Mouse (Mus musculus) liver, embryonic 16.5 days (tissue): ENCODE results near the gene Mtmr3. TPM values are rescaled to one million over a fixed set of nuclear protein-coding genes. Genes with fewer than 3 reads are reported as not detected.

Experiments used
- ATAC-seq: fragments of 200-750 bp; cut with Nextera tagmentation; 2 replicates; pipeline ENCODE4 v1.8.0; 2017; ENCODE audit warnings: low read depth, mild to moderate bottlenecking, moderate number of reproducible peaks, moderate library complexity
- H3K27ac ChIP-seq: fragments of 300-500 bp; sonication (generic); 2 replicates; pipeline ENCODE4 v1.5.1; 2014; ENCODE audit warnings: mild to moderate bottlenecking, low read length
- H3K27me3 ChIP-seq: fragments of 300-500 bp; sonication (generic); 2 replicates; pipeline ENCODE4 v1.6.1; 2014; ENCODE audit warnings: low read depth, low read length, mixed read lengths; ENCODE audit not compliant: control insufficient read depth, insufficient read depth
- H3K36me3 ChIP-seq: fragments of 300-500 bp; sonication (generic); 2 replicates; pipeline ENCODE4 v1.6.1; 2014; ENCODE audit warnings: mild to moderate bottlenecking; ENCODE audit not compliant: control insufficient read depth, insufficient read depth
- H3K4me1 ChIP-seq: fragments of 300-500 bp; sonication (generic); 2 replicates; pipeline ENCODE4 v1.6.1; 2014; ENCODE audit warnings: low read depth, low read length, mixed read lengths; ENCODE audit not compliant: control insufficient read depth
- H3K4me2 ChIP-seq: fragments of 300-500 bp; sonication (generic); 2 replicates; pipeline ENCODE4 v1.6.1; 2014; ENCODE audit warnings: low read depth, low read length, mixed read lengths
- H3K4me3 ChIP-seq: fragments of 300-500 bp; sonication (generic); 2 replicates; pipeline ENCODE4 v1.5.1; 2014; ENCODE audit warnings: low read depth, mild to moderate bottlenecking, low read length
- H3K9ac ChIP-seq: fragments of 300-500 bp; sonication (generic); 2 replicates; pipeline ENCODE4 v1.6.1; 2014; ENCODE audit warnings: low read depth, low read length
- H3K9me3 ChIP-seq: fragments of 300-500 bp; sonication (generic); replicated peaks from 2 replicates; pipeline ENCODE4 v1.6.1; 2016; ENCODE audit warnings: low read length; ENCODE audit not compliant: control insufficient read depth
- WGBS: fragments of 180-500 bp; shearing (Covaris S2); extraction: QIAGEN DNeasy Blood & Tissue Kit; methylation state at CpG from one replicate; pipeline ENCODE4 v1.1.7; 2014; ENCODE audit not compliant: insufficient replicate concordance; 5-methylcytosine and 5-hydroxymethylcytosine counted together
- polyA plus RNA-seq: library from polyadenylated mRNA; unstranded; fragments of >200 nt; fragmentation: Nextera tagmentation; extraction: Ambion mirVana; gene quantifications from 2 replicates; pipeline ENCODE4 v1.2.1, GENCODE M21; 2015

Mtmr3 gene
- polyA plus RNA-seq, 1 experiment from 2014 or later, result 36.5 TPM

DNA sequence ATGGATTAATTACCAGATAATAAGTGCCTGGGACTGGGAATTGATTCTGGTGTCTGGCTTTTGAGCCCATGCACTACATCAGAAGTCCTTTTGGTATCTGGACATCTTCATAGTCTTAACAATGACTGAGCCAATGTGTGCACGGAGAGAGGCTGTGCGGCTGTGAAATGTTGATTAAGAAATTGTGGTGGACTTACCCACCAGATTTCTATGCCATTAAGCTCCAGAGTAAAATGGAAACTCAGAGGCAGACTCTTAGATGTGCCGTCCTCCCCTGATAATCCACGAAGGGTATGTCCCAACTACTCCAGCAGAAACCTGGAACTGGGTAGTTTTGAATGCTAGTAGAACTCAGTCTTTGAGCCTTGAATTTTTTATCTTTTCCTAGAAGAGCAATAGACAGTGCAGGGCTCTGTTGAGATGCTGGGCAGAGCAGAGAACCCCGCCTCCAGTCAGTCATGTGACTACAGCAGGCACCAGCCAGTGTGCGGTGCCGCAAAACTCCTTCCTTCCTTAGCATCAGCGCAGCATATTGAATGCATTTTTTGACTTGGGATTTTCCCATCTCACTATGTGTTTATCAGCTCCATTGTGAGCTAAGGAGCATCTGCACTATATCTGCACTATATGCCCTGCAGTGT lies 139.6 kb downstream of the Mtmr3 start:
- no peak overlapping the region for H3K4me3 ChIP-seq
- no peaks in the 10 kb centered on the region for H3K4me1 ChIP-seq
- H3K9ac ChIP-seq, result no peak overlapping the region
- no peaks in the 10 kb centered on the region for H3K9me3 ChIP-seq
- no peaks in the 10 kb centered on the region for H3K27me3 ChIP-seq
- WGBS, result 59% methylated on average over 8 of the region's 8 CpGs
- no peak overlapping the region for H3K27ac ChIP-seq
- H3K36me3 ChIP-seq, result no peaks in the 10 kb centered on the region
- no peak overlapping the region for H3K4me2 ChIP-seq
- ATAC-seq, result no peak

DNA sequence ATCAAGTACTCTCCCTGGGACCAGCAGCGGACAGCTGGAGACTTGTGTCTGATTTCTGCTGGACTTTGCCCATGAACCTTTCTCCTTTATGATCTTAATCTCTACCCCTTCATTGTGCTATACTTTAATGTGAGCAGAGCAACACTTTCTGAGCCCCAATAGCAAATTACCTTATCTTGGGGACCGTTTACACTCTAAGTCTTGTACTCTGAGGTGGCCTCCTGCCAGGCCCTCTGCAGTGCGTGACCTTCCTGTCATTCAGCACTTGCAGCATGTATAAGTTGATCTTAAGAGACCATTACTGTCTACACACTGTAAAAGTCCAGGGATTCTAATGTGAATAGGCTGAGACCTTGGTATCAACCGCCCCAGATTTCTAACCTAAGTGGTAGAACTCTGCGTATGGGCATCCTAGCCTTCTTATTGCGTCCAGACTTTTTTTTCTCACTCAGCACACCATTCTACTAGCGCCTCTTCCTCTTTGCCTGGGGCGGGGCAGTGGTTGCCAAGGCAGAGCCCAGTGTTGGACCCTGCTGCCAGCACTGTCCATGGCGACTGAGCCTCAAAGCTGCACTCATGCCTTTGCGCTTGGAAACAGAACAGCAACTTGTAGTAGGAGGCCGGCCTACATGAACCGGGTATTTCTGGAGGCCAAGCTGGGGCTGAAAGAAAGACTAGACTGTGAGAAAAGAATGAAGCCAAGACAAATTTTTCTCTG lies 142.0 kb downstream of the Mtmr3 start:
- Histone ChIP-seq H3K4me3 (no peak overlapping the region), H3K27ac (no peak overlapping the region), H3K27me3 (no peaks in the 10 kb centered on the region), H3K9me3 (no peaks in the 10 kb centered on the region), H3K36me3 (no peaks in the 10 kb centered on the region), H3K4me1 (no peaks in the 10 kb centered on the region), H3K9ac (no peak overlapping the region), H3K4me2 (no peak overlapping the region)
- 59% methylated on average over 12 of the region's 12 CpGs for WGBS
- ATAC-seq, result no peak

DNA sequence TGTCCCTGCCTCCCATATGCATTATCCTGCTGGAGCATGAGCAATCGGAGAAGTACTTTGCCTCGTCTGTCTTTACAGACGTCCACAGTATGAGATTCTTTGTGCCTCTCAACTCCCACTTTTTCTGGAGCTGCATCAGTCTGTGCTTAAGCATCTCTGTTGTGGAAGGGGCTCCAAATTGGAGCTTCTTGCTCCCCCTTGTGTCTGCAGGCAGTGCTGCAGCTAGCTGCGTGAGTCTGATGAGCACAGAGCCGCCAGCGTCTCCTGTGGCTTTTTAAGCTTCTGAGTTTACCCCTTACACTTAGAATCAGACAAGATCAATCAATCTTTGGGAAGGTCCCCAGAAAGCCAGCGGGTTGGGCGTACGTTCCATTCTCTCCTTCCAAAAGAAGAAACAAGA lies 143.5 kb downstream of the Mtmr3 start:
- H3K9ac ChIP-seq, result no peak overlapping the region
- WGBS, result 19% methylated on average over 9 of the region's 9 CpGs
- H3K27me3 ChIP-seq, result no peaks in the 10 kb centered on the region
- no peak overlapping the region for H3K4me2 ChIP-seq
- H3K4me3 ChIP-seq, result no peak overlapping the region
- no peak overlapping the region for H3K27ac ChIP-seq
- ATAC-seq, result no peak
- no peaks in the 10 kb centered on the region for H3K9me3 ChIP-seq
- H3K4me1 ChIP-seq, result no peaks in the 10 kb centered on the region
- H3K36me3 ChIP-seq, result no peaks in the 10 kb centered on the region

DNA sequence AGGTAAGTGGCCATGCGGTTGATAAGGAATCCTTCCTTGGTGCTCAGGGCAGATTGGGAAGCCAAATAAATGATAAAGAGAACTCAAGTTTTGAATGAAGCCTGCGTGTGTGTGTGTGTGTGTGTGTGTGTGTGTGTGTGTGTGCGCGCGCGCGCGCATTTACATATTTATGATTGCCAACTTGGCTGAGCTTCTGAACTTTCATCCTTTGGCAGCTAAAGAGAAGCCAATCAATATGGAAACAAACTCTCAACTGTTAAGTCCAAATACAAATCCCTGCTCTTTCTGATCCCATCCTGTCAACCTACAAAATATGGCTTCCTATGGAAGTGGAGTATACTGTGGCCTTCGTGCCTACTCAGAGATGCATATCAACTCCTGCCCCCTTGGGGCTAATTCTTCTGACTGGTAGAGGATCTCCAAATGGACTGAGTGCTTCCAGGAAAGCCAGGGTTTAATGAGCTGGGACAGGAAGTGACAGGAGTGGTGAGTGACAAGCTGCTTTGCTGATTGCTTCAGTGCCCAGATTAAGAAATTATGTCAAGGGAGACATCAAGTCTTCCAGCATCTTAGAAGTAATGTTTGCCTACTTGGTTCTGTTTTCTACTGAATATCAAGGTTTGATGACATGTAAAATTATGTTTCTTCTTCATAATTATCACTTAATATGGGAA lies 148.3 kb downstream of the Mtmr3 start:
- no peak overlapping the region for H3K4me3 ChIP-seq
- no peaks in the 10 kb centered on the region for H3K36me3 ChIP-seq
- no peak for ATAC-seq
- no peak overlapping the region for H3K4me2 ChIP-seq
- H3K27me3 ChIP-seq, result no peaks in the 10 kb centered on the region
- H3K9ac ChIP-seq, result no peak overlapping the region
- no peak overlapping the region for H3K27ac ChIP-seq
- H3K9me3 ChIP-seq, result no peaks in the 10 kb centered on the region
- H3K4me1 ChIP-seq, result no peaks in the 10 kb centered on the region
- WGBS, result 86% methylated on average over 9 of the region's 9 CpGs

DNA sequence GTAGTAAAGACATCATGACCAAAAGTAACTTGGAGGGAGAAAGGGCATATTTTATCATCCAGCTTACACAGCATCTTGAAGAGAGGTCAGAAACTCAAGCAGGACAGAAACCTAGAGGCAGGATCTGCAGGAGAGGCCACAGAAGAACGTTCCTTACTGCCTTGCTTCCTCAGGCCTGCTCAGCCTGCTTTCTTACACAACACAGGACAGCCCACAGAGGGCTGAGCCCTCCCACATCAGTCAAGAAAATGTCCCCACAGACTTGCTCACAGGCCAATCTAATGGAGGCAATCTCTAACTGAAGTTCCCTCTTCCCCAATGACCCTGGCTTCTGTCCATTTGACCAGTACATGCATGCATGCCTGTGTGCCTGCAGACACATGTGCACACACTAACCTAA lies 152.4 kb downstream of the Mtmr3 start:
- no peak overlapping the region for H3K9ac ChIP-seq
- no peaks in the 10 kb centered on the region for H3K27me3 ChIP-seq
- no peak overlapping the region for H3K4me2 ChIP-seq
- no peak overlapping the region for H3K4me3 ChIP-seq
- no peaks in the 10 kb centered on the region for H3K9me3 ChIP-seq
- WGBS, result 4% methylated on average over 1 of the region's 1 CpGs
- ATAC-seq, result no peak
- H3K36me3 ChIP-seq, result no peaks in the 10 kb centered on the region
- no peak overlapping the region for H3K27ac ChIP-seq
- H3K4me1 ChIP-seq, result no peaks in the 10 kb centered on the region; the same call in 1 of the 2 replicates

DNA sequence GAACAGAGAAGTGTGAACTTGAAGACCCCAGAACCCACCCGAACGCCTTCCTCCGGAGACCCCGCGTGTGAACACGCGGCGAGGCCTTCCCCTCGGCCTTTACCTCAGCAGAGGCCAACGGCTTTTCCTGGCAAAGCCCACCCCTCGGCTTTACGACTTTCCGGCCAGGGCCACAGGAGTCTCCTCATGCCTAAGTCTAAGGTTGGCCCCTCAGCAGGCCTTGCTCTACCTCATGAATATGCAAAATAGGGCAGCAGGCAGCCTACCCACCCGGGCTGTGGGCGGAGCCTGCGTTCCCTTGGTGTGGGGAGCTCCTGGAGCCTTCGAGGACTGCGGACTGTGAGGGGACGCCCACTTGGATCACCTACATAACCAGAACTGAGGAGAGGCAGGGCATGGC lies 153.7 kb downstream of the Mtmr3 start, which contains the start of gene Hormad2:
Gene Hormad2, minus strand, starts transcription at position 128 of the 400 bp plus-strand sequence.
- 53% methylated on average over 19 of the region's 19 CpGs for WGBS
- no peaks in the 10 kb centered on the region for H3K36me3 ChIP-seq
- no peaks in the 10 kb centered on the region for H3K27me3 ChIP-seq
- no peak within 1 kb of the TSS for H3K9ac ChIP-seq
- H3K9me3 ChIP-seq, result no peaks in the 10 kb centered on the region
- no peaks in the 10 kb centered on the region; the same call in 1 of the 2 replicates for H3K4me1 ChIP-seq
- ATAC-seq, result 0 out of 2 replicates have a peak, but pooled peaks have one; percentile 16
- no peak within 1 kb of the TSS; the same call in 1 of the 2 replicates for H3K4me3 ChIP-seq
- H3K27ac ChIP-seq, result no peak within 1 kb of the TSS
- peak within 1 kb of the TSS; percentile 39; the same call in 1 of the 2 replicates for H3K4me2 ChIP-seq

DNA sequence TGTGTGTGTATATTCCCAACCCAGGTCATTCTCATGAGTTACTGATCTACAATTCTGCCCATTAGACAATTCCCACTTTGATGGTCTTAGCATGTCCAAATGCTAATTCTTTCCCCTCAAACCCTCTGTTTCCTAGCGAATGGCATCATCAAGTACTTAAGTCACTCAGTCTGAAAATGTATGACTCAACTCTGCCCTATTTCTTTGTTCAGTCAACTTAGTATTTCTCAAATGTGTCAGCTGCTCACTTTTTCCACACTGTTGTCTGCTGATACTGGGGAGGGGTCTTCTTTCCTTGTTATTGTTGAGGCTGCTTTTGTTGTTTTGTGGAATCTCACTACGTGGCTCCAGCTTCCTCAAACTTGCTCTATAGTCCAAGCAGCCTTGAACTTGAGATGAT lies 156.5 kb downstream of the Mtmr3 start:
- no peak overlapping the region for H3K4me3 ChIP-seq
- 40% methylated on average over 2 of the region's 2 CpGs for WGBS

DNA sequence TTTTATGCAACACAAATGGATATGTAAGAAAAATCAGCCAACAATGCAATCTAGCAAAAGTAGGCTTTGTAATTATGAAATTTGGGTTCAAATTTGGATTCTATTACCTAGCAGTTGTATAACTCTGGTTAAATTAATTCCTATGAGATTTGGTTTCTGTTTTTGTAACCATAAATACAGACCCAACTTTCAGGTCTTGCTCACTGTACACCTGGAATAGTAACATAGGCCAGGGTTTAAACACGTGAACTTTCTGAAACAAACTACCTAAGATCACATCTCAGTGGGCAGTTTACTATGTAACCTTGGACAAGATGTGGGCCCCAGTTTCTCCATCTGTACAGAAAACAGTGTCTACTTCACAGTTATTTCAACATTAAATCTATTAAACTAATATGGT lies 157.3 kb downstream of the Mtmr3 start:
- no peak overlapping the region for H3K4me2 ChIP-seq
- H3K27ac ChIP-seq, result no peak overlapping the region
- 60% methylated on average over 1 of the region's 1 CpGs for WGBS
- no peaks in the 10 kb centered on the region; the same call in 1 of the 2 replicates for H3K4me1 ChIP-seq
- no peaks in the 10 kb centered on the region for H3K36me3 ChIP-seq
- no peak overlapping the region for H3K4me3 ChIP-seq
- H3K27me3 ChIP-seq, result no peaks in the 10 kb centered on the region
- H3K9me3 ChIP-seq, result no peaks in the 10 kb centered on the region
- no peak overlapping the region for H3K9ac ChIP-seq
- no peak for ATAC-seq

More for the DNA sequence above, 156.5 kb downstream of the Mtmr3 start:
- ATAC-seq, result no peak
- Histone ChIP-seq H3K27me3 (no peaks in the 10 kb centered on the region), H3K4me2 (no peak overlapping the region), H3K4me1 (no peaks in the 10 kb centered on the region; the same call in 1 of the 2 replicates), H3K9me3 (no peaks in the 10 kb centered on the region), H3K36me3 (no peaks in the 10 kb centered on the region), H3K27ac (no peak overlapping the region), H3K9ac (no peak overlapping the region)

DNA sequence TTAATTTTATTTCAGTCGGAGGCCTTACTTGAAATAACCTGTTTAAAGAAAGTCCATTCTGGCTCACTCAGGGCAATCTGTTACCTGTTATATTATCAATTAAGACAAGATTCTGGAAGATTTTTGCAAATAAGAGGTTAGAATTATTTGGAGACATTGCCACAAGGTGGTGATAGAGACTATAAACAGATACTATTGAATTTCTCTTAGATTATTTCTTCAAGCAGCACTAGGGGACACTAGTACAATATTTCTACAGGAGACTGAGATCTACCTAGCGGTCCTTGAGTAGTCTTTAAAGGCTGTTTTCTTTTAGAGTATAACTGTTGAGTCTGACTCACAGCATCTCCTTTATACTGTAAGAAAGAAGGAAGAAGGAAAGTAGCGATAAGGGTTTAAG lies 158.0 kb downstream of the Mtmr3 start:
- Histone ChIP-seq H3K27ac (no peak overlapping the region), H3K9ac (no peak overlapping the region), H3K27me3 (no peaks in the 10 kb centered on the region), H3K36me3 (no peaks in the 10 kb centered on the region), H3K4me3 (no peak overlapping the region), H3K4me1 (no peaks in the 10 kb centered on the region; the same call in 1 of the 2 replicates), H3K4me2 (no peak overlapping the region), H3K9me3 (no peaks in the 10 kb centered on the region)
- 74% methylated on average over 3 of the region's 3 CpGs for WGBS
- ATAC-seq, result no peak
